Mouse (Mus musculus): ENCODE results near the gene Myadml2.

- TF ChIP-seq EP300 (IDR thresholded peaks at IDR 0.05; ENCODE audit: low read depth) (no peak), CTCF (IDR thresholded peaks at IDR 0.05; ENCODE audit: low read depth) (no peak)
Measured at GRCm38 (mm10) chr11:120627468-120628300, 20.3 kb downstream of the Myadml2 start.

Measured in liver, embryonic 14.5 days (tissue).